Mouse (Mus musculus) limb, embryonic 12.5 days (tissue): Measurements from ENCODE around the gene Mroh7. TPM values are rescaled to one million over a fixed set of nuclear protein-coding genes. Genes with fewer than 3 reads are reported as not detected.

Source experiments
- ATAC-seq: fragments of 200-750 bp; cut with Nextera tagmentation; 2 replicates; pipeline ENCODE4 v1.8.0; 2017; ENCODE audit warnings: low read depth, moderate TSS enrichment; ENCODE audit not compliant: insufficient number of reproducible peaks, insufficient read depth, low FRiP score, low TSS enrichment
- H3K27ac ChIP-seq: fragments of 300-500 bp; sonication (generic); 2 replicates; pipeline ENCODE4 v1.5.1; 2016; ENCODE audit warnings: mild to moderate bottlenecking, moderate library complexity
- H3K27me3 ChIP-seq: fragments of 300-500 bp; sonication (generic); 2 replicates; pipeline ENCODE4 v1.6.1; 2016; ENCODE audit warnings: mild to moderate bottlenecking, moderate library complexity
- H3K36me3 ChIP-seq: fragments of 300-500 bp; sonication (generic); 2 replicates; pipeline ENCODE4 v1.6.1; 2016; ENCODE audit warnings: mild to moderate bottlenecking, moderate library complexity
- H3K4me1 ChIP-seq: fragments of 300-500 bp; sonication (generic); replicated peaks from 2 replicates; pipeline ENCODE4 v1.6.1; 2016
- H3K4me2 ChIP-seq: fragments of 300-500 bp; sonication (generic); 2 replicates; pipeline ENCODE4 v1.6.1; 2016; ENCODE audit warnings: mild to moderate bottlenecking, moderate library complexity
- H3K4me3 ChIP-seq: fragments of 300-500 bp; sonication (generic); replicated peaks from 2 replicates; pipeline ENCODE4 v1.5.1; 2016; ENCODE audit warnings: mild to moderate bottlenecking
- H3K9ac ChIP-seq: fragments of 300-500 bp; sonication (generic); replicated peaks from 2 replicates; pipeline ENCODE4 v1.6.1; 2016; ENCODE audit warnings: mild to moderate bottlenecking, moderate library complexity
- H3K9me3 ChIP-seq: fragments of 300-500 bp; sonication (generic); 2 replicates; pipeline ENCODE4 v1.6.1; 2016; ENCODE audit warnings: mild to moderate bottlenecking, moderate library complexity
- WGBS: fragments of 180-500 bp; shearing (Covaris S2); methylation state at CpG from one replicate; pipeline ENCODE4 v1.1.7; 2016; 5-methylcytosine and 5-hydroxymethylcytosine counted together
- polyA plus RNA-seq: library from polyadenylated mRNA; unstranded; fragments of >200 nt; fragmentation: Nextera tagmentation; extraction: Ambion mirVana; gene quantifications from 2 replicates; pipeline ENCODE4 v1.2.1, GENCODE M21; 2016

Gene Mroh7
- polyA plus RNA-seq, 1 experiment from 2014 or later = 0.23 TPM

GRCm38 (mm10) chr4:106633281-106634085, 97.2 kb downstream of the Mroh7 start:
- ATAC-seq = no peak
- no peaks in the 10 kb centered on the region for H3K36me3 ChIP-seq
- WGBS = 25% methylated on average over 8 of the region's 8 CpGs
- H3K4me3 ChIP-seq = no peak overlapping the region
- peaks cover 25% of the 10 kb centered on the region for H3K4me1 ChIP-seq
- H3K9me3 ChIP-seq = no peaks in the 10 kb centered on the region
- H3K9ac ChIP-seq = no peak overlapping the region
- H3K27me3 ChIP-seq = peaks cover 6% of the 10 kb centered on the region
- H3K4me2 ChIP-seq = no peak overlapping the region
- H3K27ac ChIP-seq = peak overlapping the region; percentile 56

GRCm38 (mm10) chr4:106632313-106632712, 98.4 kb downstream of the Mroh7 start:
- 86% methylated on average over 1 of the region's 3 CpGs for WGBS
- no peak overlapping the region for H3K4me3 ChIP-seq
- no peak for ATAC-seq
- H3K36me3 ChIP-seq = no peaks in the 10 kb centered on the region
- no peak overlapping the region for H3K27ac ChIP-seq
- peaks cover 25% of the 10 kb centered on the region for H3K4me1 ChIP-seq
- no peaks in the 10 kb centered on the region for H3K9me3 ChIP-seq
- H3K4me2 ChIP-seq = no peak overlapping the region
- no peak overlapping the region for H3K9ac ChIP-seq
- H3K27me3 ChIP-seq = peaks cover 10% of the 10 kb centered on the region

Other genes with a start within 250 kb of the Mroh7 start
- gene Bsnd, start 238.6 kb downstream of the Mroh7 start, polyA plus RNA-seq = not detected in 2 replicates
- 6.3 and 6.6 TPM in 2 replicates for gene Dhcr24, start 169.9 kb downstream of the Mroh7 start, polyA plus RNA-seq
- gene Lexm, start 113.7 kb downstream of the Mroh7 start, polyA plus RNA-seq = 0.24 and 0.73 TPM in 2 replicates
- gene Ttc22, start 108.5 kb downstream of the Mroh7 start, polyA plus RNA-seq = 0.31 and 0.33 TPM in 2 replicates
- 14.3 and 18.0 TPM in 2 replicates for gene Pars2, start 79.9 kb downstream of the Mroh7 start, polyA plus RNA-seq
- gene Ttc4, start 52.0 kb downstream of the Mroh7 start, polyA plus RNA-seq = 107 and 122 TPM in 2 replicates
- not detected in 2 replicates for gene Fam151a, start 3.0 kb upstream of the Mroh7 start, polyA plus RNA-seq
- gene Acot11, start 74.1 kb upstream of the Mroh7 start, polyA plus RNA-seq = 4.6 and 6.8 TPM in 2 replicates
- 278 and 295 TPM in 2 replicates for gene Ssbp3, start 179.8 kb upstream of the Mroh7 start, polyA plus RNA-seq